Mouse (Mus musculus) heart, embryonic 13.5 days (tissue): ENCODE results near the gene Add3. TPM values are rescaled to one million over a fixed set of nuclear protein-coding genes. Genes with fewer than 3 reads are reported as not detected.

Experiments
- ATAC-seq: fragments of 200-750 bp; cut with Nextera tagmentation; 2 replicates; pipeline ENCODE4 v1.8.0; 2017; ENCODE audit warnings: moderate TSS enrichment; ENCODE audit not compliant: insufficient number of reproducible peaks, low FRiP score, low TSS enrichment; ENCODE audit errors: extremely low read depth
- H3K27ac ChIP-seq: fragments of 300-500 bp; sonication (generic); replicated peaks from 2 replicates; pipeline ENCODE4 v1.5.1; 2015; ENCODE audit warnings: moderate library complexity, mild to moderate bottlenecking, inconsistent platforms
- H3K27me3 ChIP-seq: fragments of 300-500 bp; sonication (generic); replicated peaks from 2 replicates; pipeline ENCODE4 v1.6.1; 2015; ENCODE audit warnings: mild to moderate bottlenecking, inconsistent platforms
- H3K36me3 ChIP-seq: fragments of 300-500 bp; sonication (generic); 2 replicates; pipeline ENCODE4 v1.6.1; 2015; ENCODE audit warnings: mild to moderate bottlenecking, inconsistent platforms
- H3K4me1 ChIP-seq: fragments of 300-500 bp; sonication (generic); 2 replicates; pipeline ENCODE4 v1.6.1; 2015; ENCODE audit warnings: inconsistent platforms
- H3K4me2 ChIP-seq: fragments of 300-500 bp; sonication (generic); 2 replicates; pipeline ENCODE4 v1.6.1; 2015; ENCODE audit warnings: inconsistent platforms, mild to moderate bottlenecking, moderate library complexity
- H3K4me3 ChIP-seq: fragments of 300-500 bp; sonication (generic); 2 replicates; pipeline ENCODE4 v1.5.1; 2015; ENCODE audit warnings: moderate library complexity, mild to moderate bottlenecking, inconsistent platforms
- H3K9ac ChIP-seq: fragments of 300-500 bp; sonication (generic); 2 replicates; pipeline ENCODE4 v1.6.1; 2015; ENCODE audit warnings: inconsistent platforms, mild to moderate bottlenecking, moderate library complexity
- H3K9me3 ChIP-seq: fragments of 300-500 bp; sonication (generic); 2 replicates; pipeline ENCODE4 v1.6.1; 2016; ENCODE audit warnings: inconsistent platforms
- WGBS: fragments of 180-500 bp; shearing (Covaris S2); methylation state at CpG from one replicate; pipeline ENCODE4 v1.1.7; 2015; ENCODE audit warnings: mixed read lengths; 5-methylcytosine and 5-hydroxymethylcytosine counted together
- polyA plus RNA-seq: library from polyadenylated mRNA; unstranded; fragments of >200 nt; fragmentation: Nextera tagmentation; extraction: Ambion mirVana; gene quantifications from 2 replicates; pipeline ENCODE4 v1.2.1, GENCODE M21; 2015

Gene Add3
- polyA plus RNA-seq, 1 experiment from 2014 or later: 121 TPM

DNA sequence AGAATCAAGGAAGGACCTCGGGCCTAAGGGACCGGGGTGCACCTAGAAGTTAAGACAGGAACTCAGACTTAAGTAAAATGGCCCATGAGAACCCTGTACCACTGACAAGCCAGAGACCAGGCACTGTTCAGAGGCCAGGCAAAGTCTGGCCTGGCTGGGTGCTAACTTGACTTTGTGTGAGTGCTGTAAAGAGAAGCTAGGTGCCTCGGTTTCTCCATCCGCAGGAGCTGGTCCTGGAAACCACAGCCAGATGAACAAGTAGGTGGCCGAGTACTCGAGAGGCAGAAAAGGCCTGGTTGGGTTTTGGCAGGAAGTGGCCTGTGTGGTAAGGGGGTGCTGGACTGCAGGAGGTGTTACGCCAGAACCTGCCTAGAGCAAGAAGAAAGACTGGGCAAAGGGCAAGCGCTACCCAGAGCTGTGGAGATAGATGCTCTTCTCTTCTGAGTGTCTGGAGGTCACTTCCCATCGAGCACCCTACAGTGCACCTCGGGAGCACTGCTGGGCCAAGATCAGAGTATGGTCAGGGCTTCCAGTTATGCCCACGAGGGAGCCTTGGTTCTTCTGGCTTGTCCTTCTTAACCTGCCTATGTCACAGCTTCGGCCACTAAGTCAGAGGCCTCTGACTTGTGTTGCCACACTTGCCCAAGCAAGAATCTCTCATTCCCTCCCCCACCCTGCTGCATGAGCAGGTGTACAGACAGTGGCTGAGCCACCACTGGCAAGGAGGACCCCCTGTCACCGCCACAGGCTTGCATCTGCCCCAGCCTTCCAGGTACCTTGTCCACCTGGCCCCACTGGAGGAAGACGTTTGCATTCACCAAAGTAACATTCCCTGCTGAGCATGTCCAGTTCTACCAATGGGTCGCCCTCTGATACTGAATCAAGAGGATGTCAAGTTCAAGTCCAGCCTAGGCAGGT, 112.1 kb downstream of the Add3 start:
- Histone ChIP-seq H3K4me3 (no peak overlapping the region), H3K27me3 (no peaks in the 10 kb centered on the region), H3K4me1 (peaks cover 31% of the 10 kb centered on the region), H3K4me2 (no peak overlapping the region), H3K36me3 (peaks cover 51% of the 10 kb centered on the region), H3K9me3 (no peaks in the 10 kb centered on the region), H3K9ac (no peak overlapping the region), H3K27ac (no peak overlapping the region)
- WGBS: 78% methylated on average over 15 of the region's 15 CpGs
- no peak for ATAC-seq

- WGBS: 82% methylated on average over 8 of the region's 8 CpGs
These were observed 116.1 kb downstream of the Add3 start for GRCm38 (mm10) chr19:53256361-53256760.

DNA sequence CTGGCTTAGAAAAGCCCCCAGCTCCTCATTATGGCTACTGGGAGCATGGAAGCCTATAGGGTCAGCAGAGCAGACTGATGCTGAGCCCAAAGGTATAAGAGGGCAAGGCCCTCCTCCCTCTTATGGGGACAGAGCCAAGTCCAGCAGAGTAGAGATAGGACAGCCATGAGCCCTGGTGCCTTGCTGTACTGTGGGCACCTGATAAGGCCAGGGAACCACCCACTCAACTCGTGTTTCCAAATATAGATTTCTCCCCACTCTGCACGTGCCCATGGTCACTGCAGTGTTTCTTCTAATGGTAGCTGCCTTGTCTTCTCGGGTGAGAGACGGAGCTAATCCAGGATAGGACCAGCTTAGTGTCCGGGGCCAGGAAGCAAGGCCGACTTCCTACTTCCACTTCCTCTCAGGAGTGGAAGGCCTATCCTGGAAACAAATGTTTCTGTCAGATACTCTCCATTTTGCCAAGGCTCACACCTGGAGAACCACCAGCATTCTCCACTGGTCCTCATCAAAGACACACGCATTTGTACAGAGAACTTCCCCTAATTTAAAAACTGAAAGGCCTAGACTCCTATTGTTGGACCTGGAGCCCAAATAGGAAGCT, 116.8 kb downstream of the Add3 start:
- Histone ChIP-seq H3K4me3 (no peak overlapping the region), H3K36me3 (peaks cover 17% of the 10 kb centered on the region), H3K9ac (no peak overlapping the region), H3K4me1 (peaks cover 44% of the 10 kb centered on the region), H3K9me3 (no peaks in the 10 kb centered on the region), H3K27me3 (no peaks in the 10 kb centered on the region), H3K27ac (peak overlapping the region; percentile 88), H3K4me2 (peak overlapping the region; percentile 43)
- 31% methylated on average over 7 of the region's 7 CpGs for WGBS
- peak; percentile 74; the same call in 1 of the 2 replicates for ATAC-seq

More at GRCm38 (mm10) chr19:53256361-53256760, 116.1 kb downstream of the Add3 start:
- Histone ChIP-seq H3K4me1 (peaks cover 44% of the 10 kb centered on the region), H3K4me2 (peak overlapping the region; percentile 43; the same call in 1 of the 2 replicates), H3K4me3 (no peak overlapping the region), H3K27ac (peak overlapping the region; percentile 88), H3K27me3 (no peaks in the 10 kb centered on the region), H3K36me3 (peaks cover 21% of the 10 kb centered on the region), H3K9me3 (no peaks in the 10 kb centered on the region), H3K9ac (no peak overlapping the region)
- ATAC-seq: no peak

- peak overlapping the region; percentile 88 for H3K27ac ChIP-seq
- H3K9ac ChIP-seq: no peak overlapping the region
- ATAC-seq: no peak
- 77% methylated on average over 15 of the region's 15 CpGs for WGBS
- no peak overlapping the region for H3K4me3 ChIP-seq
- H3K4me1 ChIP-seq: peaks cover 44% of the 10 kb centered on the region
- H3K4me2 ChIP-seq: peak overlapping the region; percentile 43
- H3K27me3 ChIP-seq: no peaks in the 10 kb centered on the region
- H3K9me3 ChIP-seq: no peaks in the 10 kb centered on the region
- peaks cover 9% of the 10 kb centered on the region; the same call in 1 of the 2 replicates for H3K36me3 ChIP-seq
These were observed 117.7 kb downstream of the Add3 start for GRCm38 (mm10) chr19:53257631-53258560.

- Histone ChIP-seq H3K27ac (0 out of 2 replicates have a peak overlapping the region, but pooled peaks have one; percentile 88), H3K4me2 (no peak overlapping the region), H3K9me3 (no peaks in the 10 kb centered on the region), H3K4me3 (no peak overlapping the region), H3K9ac (no peak overlapping the region), H3K36me3 (peaks cover 5% of the 10 kb centered on the region; the same call in 1 of the 2 replicates), H3K4me1 (peaks cover 48% of the 10 kb centered on the region), H3K27me3 (no peaks in the 10 kb centered on the region)
- no peak for ATAC-seq
- WGBS: 82% methylated on average over 13 of the region's 13 CpGs
These were observed 118.7 kb downstream of the Add3 start for GRCm38 (mm10) chr19:53258740-53259506.

GRCm38 (mm10) chr19:53259541-53259940, 119.3 kb downstream of the Add3 start:
- WGBS: 47% methylated on average over 5 of the region's 5 CpGs

GRCm38 (mm10) chr19:53260261-53260660, 120.0 kb downstream of the Add3 start:
- Histone ChIP-seq H3K4me1 (peaks cover 58% of the 10 kb centered on the region), H3K27me3 (no peaks in the 10 kb centered on the region), H3K4me3 (no peak overlapping the region), H3K36me3 (peaks cover 4% of the 10 kb centered on the region; the same call in 1 of the 2 replicates), H3K27ac (no peak overlapping the region), H3K9ac (no peak overlapping the region), H3K4me2 (no peak overlapping the region), H3K9me3 (no peaks in the 10 kb centered on the region)
- WGBS: 83% methylated on average over 10 of the region's 10 CpGs
- ATAC-seq: no peak

More at GRCm38 (mm10) chr19:53259541-53259940, 119.3 kb downstream of the Add3 start:
- ATAC-seq: no peak
- Histone ChIP-seq H3K4me1 (peaks cover 53% of the 10 kb centered on the region), H3K9ac (no peak overlapping the region), H3K4me3 (no peak overlapping the region), H3K4me2 (no peak overlapping the region), H3K36me3 (peaks cover 5% of the 10 kb centered on the region; the same call in 1 of the 2 replicates), H3K27me3 (no peaks in the 10 kb centered on the region), H3K27ac (no peak overlapping the region), H3K9me3 (no peaks in the 10 kb centered on the region)

GRCm38 (mm10) chr19:53260828-53261227, 120.6 kb downstream of the Add3 start:
- Histone ChIP-seq H3K4me2 (no peak overlapping the region), H3K4me1 (peaks cover 61% of the 10 kb centered on the region), H3K4me3 (no peak overlapping the region), H3K36me3 (no peaks in the 10 kb centered on the region; the same call in 1 of the 2 replicates), H3K9me3 (no peaks in the 10 kb centered on the region), H3K27ac (no peak overlapping the region), H3K27me3 (no peaks in the 10 kb centered on the region), H3K9ac (no peak overlapping the region)
- no peak for ATAC-seq
- 79% methylated on average over 4 of the region's 4 CpGs for WGBS

DNA sequence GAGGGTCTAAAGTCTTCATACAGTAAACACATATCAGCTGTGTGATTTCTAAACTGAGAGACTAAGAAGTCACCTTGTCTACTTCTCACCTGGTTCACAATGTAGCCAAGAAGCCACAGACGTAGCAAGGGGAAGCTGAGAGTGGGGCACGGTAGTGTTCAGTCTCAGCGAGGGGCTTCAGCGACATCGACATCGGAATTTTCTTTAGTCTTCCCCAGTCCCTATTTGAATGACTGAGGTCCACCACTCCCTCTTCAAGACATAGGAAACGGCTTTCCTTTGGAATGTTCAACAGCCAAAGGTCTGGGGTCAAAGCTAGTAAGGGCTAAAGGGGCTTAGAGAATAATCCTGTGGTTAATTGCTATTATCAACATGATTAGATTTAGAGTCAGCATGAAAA, 121.8 kb downstream of the Add3 start:
- no peak overlapping the region for H3K4me2 ChIP-seq

More for the DNA sequence above, 121.8 kb downstream of the Add3 start:
- Histone ChIP-seq H3K27me3 (no peaks in the 10 kb centered on the region), H3K9me3 (no peaks in the 10 kb centered on the region), H3K4me3 (no peak overlapping the region), H3K4me1 (peaks cover 49% of the 10 kb centered on the region), H3K9ac (no peak overlapping the region), H3K27ac (no peak overlapping the region), H3K36me3 (no peaks in the 10 kb centered on the region)
- ATAC-seq: no peak
- whole genome bisulfite sequencing: 77% methylated on average over 7 of the region's 7 CpGs
